Mouse (Mus musculus) megakaryocyte, embryonic 14.5 days (primary cell): ENCODE measurements around the gene Gm21987. TPM values are rescaled to one million over a fixed set of nuclear protein-coding genes. Genes with fewer than 3 reads are reported as not detected.
A peak's percentile ranks its signal among the peaks of the same experiment; 100 is the strongest.

Experiments
- H3K27me3 ChIP-seq: replicated peaks from 2 replicates; pipeline ENCODE3; 2012; ENCODE audit warnings: inconsistent platforms
- H3K36me3 ChIP-seq: replicated peaks from 2 replicates; pipeline ENCODE3; 2012; ENCODE audit warnings: low read length, inconsistent platforms, mixed read lengths
- H3K4me1 ChIP-seq: 2 replicates; pipeline ENCODE4 v1.6.1; 2012; ENCODE audit warnings: inconsistent platforms
- H3K4me3 ChIP-seq: replicated peaks from 2 replicates; pipeline ENCODE3; 2012; ENCODE audit warnings: moderate library complexity, mild to moderate bottlenecking, inconsistent platforms
- H3K9me3 ChIP-seq: 2 replicates; pipeline ENCODE4 v1.6.1; 2012; ENCODE audit warnings: inconsistent platforms
- FLI1 ChIP-seq: IDR thresholded peaks from 2 replicates; pipeline ENCODE4 v1.6.1; 2012; ENCODE audit warnings: low read length, inconsistent platforms, mixed read lengths
- GATA1 ChIP-seq: IDR thresholded peaks from 3 replicates; pipeline ENCODE4 v1.6.1; 2012; ENCODE audit warnings: mixed read lengths, low read length, inconsistent platforms, borderline replicate concordance
- polyA plus RNA-seq: library from polyadenylated mRNA; stranded (reverse); fragments of >175 nt; gene quantifications from 2 replicates; pipeline ENCODE4 v1.2.3, GENCODE M21; 2012; ENCODE audit warnings: low replicate concordance; ENCODE audit not compliant: insufficient read depth

The Gm21987 gene
- polyA plus RNA-seq, 1 experiment = 1,896 TPM

DNA sequence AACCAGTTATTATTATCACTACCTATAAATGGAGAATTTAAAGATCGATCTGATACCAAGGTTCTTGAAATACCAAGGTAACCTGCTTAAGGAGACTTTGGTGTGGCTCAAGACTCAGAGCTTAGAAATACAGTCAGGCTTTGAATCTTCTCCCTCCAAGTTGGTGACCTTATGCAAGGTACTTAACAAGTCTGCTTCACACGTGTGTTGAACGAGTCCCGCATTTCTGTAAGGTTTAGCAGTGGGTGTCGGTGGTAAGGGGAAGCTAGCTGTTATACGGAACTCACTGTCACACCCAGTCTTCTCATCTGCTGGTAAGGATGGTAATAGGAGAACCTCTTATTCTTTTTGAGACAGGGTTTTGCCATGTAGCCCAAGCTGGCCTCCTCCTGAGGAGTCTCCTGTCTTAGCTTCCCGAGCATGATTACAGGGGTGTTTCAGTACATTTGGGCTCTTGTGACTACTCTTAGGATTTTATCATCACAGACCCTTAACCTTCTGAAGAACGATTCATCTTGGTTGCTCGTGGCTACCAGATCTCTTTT is 1.4 kb downstream of the Gm21987 start:
- Histone ChIP-seq H3K36me3 (peaks cover 49% of the 10 kb centered on the region), H3K27me3 (no peaks in the 10 kb centered on the region), H3K4me1 (peaks cover 66% of the 10 kb centered on the region), H3K9me3 (no peaks in the 10 kb centered on the region), H3K4me3 (peak overlapping the region; percentile 95)
- TF ChIP-seq GATA1 (no peak), FLI1 (no peak)

GRCm38 (mm10) chr16:38349881-38350280 is 3.0 kb downstream of the Gm21987 start:
- Histone ChIP-seq H3K27me3 (no peaks in the 10 kb centered on the region), H3K9me3 (no peaks in the 10 kb centered on the region), H3K36me3 (peaks cover 58% of the 10 kb centered on the region), H3K4me3 (no peak overlapping the region), H3K4me1 (peaks cover 79% of the 10 kb centered on the region)
- no peak for TF ChIP-seq FLI1

GRCm38 (mm10) chr16:38350361-38350855 is 3.6 kb downstream of the Gm21987 start:
- peaks cover 79% of the 10 kb centered on the region for H3K4me1 ChIP-seq

GRCm38 (mm10) chr16:38350939-38351338 is 4.1 kb downstream of the Gm21987 start:
- H3K4me3 ChIP-seq = no peak overlapping the region
- H3K9me3 ChIP-seq = no peaks in the 10 kb centered on the region
- peaks cover 67% of the 10 kb centered on the region for H3K36me3 ChIP-seq
- TF ChIP-seq FLI1 = no peak
- no peak for TF ChIP-seq GATA1
- peaks cover 79% of the 10 kb centered on the region for H3K4me1 ChIP-seq
- H3K27me3 ChIP-seq = no peaks in the 10 kb centered on the region

More at GRCm38 (mm10) chr16:38350361-38350855, 3.6 kb downstream of the Gm21987 start:
- no peaks in the 10 kb centered on the region for H3K9me3 ChIP-seq
- H3K27me3 ChIP-seq = no peaks in the 10 kb centered on the region
- TF ChIP-seq GATA1 = no peak
- no peak for TF ChIP-seq FLI1
- H3K36me3 ChIP-seq = peaks cover 62% of the 10 kb centered on the region
- H3K4me3 ChIP-seq = no peak overlapping the region

DNA sequence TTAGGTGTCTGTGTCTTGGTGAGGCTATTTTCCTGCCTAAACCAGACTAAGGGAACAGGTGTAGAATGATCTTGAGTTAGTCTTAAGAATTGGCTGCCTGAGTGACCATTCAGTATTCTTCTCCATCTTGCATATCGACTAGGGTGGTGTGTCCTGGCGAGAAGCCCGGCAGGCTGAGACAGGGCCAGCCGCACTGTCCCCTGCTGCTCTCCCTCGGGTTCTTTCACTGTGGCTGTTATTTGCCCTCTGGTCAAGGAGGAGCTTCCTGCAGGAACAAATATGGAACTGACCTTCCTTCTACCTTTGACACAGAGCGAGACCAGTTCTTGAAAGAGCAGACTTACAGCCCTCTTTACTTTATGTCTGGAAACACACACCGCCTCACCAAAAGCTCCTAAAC is 5.2 kb downstream of the Gm21987 start:
- H3K4me3 ChIP-seq = no peak overlapping the region
- no peaks in the 10 kb centered on the region for H3K27me3 ChIP-seq
- H3K4me1 ChIP-seq = peaks cover 83% of the 10 kb centered on the region
- no peak for TF ChIP-seq FLI1
- TF ChIP-seq GATA1 = no peak
- peaks cover 78% of the 10 kb centered on the region for H3K36me3 ChIP-seq
- no peaks in the 10 kb centered on the region for H3K9me3 ChIP-seq

DNA sequence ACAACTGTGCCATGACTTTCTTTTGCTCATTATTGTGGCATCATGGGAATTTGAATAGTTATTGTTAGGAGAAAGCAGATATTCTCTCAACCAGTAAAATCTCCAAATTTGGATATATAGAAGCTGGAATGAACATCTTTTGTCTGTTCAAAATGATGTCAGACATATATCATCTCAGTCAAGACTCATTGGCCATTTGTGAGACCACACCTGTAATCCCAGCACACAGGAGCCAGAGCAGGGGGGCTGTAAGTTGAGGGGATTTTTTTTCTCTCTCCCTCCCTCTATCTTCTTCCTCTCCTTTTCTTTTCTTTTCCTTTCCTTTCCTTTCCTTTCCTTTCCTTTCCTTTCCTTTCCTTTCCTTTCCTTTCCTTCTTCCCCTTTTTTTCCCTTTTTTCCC is 6.0 kb downstream of the Gm21987 start:
- no peaks in the 10 kb centered on the region for H3K27me3 ChIP-seq
- H3K4me3 ChIP-seq = no peak overlapping the region
- peaks cover 82% of the 10 kb centered on the region for H3K4me1 ChIP-seq
- H3K9me3 ChIP-seq = no peaks in the 10 kb centered on the region
- no peak for TF ChIP-seq FLI1
- no peak for TF ChIP-seq GATA1
- H3K36me3 ChIP-seq = peaks cover 86% of the 10 kb centered on the region

- Histone ChIP-seq H3K36me3 (peaks cover 87% of the 10 kb centered on the region), H3K4me1 (peaks cover 82% of the 10 kb centered on the region), H3K9me3 (no peaks in the 10 kb centered on the region), H3K27me3 (no peaks in the 10 kb centered on the region), H3K4me3 (peak overlapping the region; percentile 67)
- TF ChIP-seq GATA1 (no peak), FLI1 (no peak)
Observed at GRCm38 (mm10) chr16:38353642-38354041, 6.8 kb downstream of the Gm21987 start.

- Histone ChIP-seq H3K27me3 (no peaks in the 10 kb centered on the region), H3K4me3 (peak overlapping the region; percentile 46), H3K4me1 (peaks cover 80% of the 10 kb centered on the region), H3K36me3 (peaks cover 87% of the 10 kb centered on the region), H3K9me3 (no peaks in the 10 kb centered on the region)
- no peak for TF ChIP-seq FLI1
- TF ChIP-seq GATA1 = no peak
Observed at GRCm38 (mm10) chr16:38354185-38354913, 7.5 kb downstream of the Gm21987 start.

- Histone ChIP-seq H3K27me3 (no peaks in the 10 kb centered on the region), H3K36me3 (peaks cover 60% of the 10 kb centered on the region), H3K4me1 (peaks cover 84% of the 10 kb centered on the region), H3K4me3 (no peak overlapping the region), H3K9me3 (no peaks in the 10 kb centered on the region)
- no peak for TF ChIP-seq FLI1
- no peak for TF ChIP-seq GATA1
Observed at GRCm38 (mm10) chr16:38358256-38358812, 11.5 kb downstream of the Gm21987 start.

DNA sequence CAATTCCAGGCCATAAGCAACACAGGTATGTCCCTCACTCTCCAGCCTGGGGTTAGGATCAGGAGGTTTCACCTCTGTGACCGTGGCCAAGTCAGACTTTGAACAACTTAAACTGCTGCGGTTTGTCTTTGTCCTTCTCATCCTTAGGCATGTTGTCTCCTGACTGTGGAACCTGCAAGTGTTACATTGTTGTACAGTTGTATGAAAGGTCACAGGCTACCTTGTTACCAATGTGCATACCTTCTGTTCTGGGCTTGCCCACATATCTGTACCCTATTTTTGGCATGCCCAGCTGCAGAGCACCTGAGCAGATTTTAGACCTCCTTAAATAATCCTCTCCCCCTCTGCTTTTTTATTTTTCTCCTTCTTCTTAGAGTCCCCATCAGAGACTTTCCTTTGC is 12.4 kb downstream of the Gm21987 start:
- no peak for TF ChIP-seq GATA1
- TF ChIP-seq FLI1 = no peak
- Histone ChIP-seq H3K36me3 (peaks cover 64% of the 10 kb centered on the region), H3K4me3 (no peak overlapping the region), H3K27me3 (no peaks in the 10 kb centered on the region), H3K4me1 (peaks cover 85% of the 10 kb centered on the region), H3K9me3 (no peaks in the 10 kb centered on the region)
